Comparison of ENCODE assay signal across 32 mouse cellular contexts in genomic region chr13:34406291-34406690, GRCm38 (mm10).
"Had no signal": no experiment of that assay in that cellular context is flagged by ENCODE, and none has a peak within 500 bp of the region (broad histone marks: within the 10 kb centered on the region; RNA-seq: fewer than 3 reads in every experiment).

No protein-coding gene starts in this region.

- DNase-seq: liver; liver, embryonic 13.5 days; liver, postnatal 0 days; lung, adult 18-20 months; lung, adult 2 months; lung, embryonic 14.5 days; lung, postnatal 10 days; lung, postnatal 14 days; lung, postnatal 36 days; lung, postnatal 4 days; midbrain, embryonic 14.5 days had no signal

- H3K4me1 ChIP-seq: liver, embryonic 12.5 days; liver, embryonic 13.5 days; liver, embryonic 15.5 days; midbrain, embryonic 12.5 days; midbrain, embryonic 13.5 days; midbrain, embryonic 15.5 days; neural tube, embryonic 12.5 days had no signal

- ATAC-seq: liver, embryonic 12.5 days; liver, postnatal 0 days; lung, postnatal 0 days; midbrain, embryonic 13.5 days; midbrain, embryonic 15.5 days; midbrain, embryonic 16.5 days had no signal

- H3K36me3 ChIP-seq: limb, embryonic 10.5 days; limb, embryonic 12.5 days; limb, embryonic 13.5 days; limb, embryonic 15.5 days; liver, embryonic 12.5 days; liver, embryonic 13.5 days; liver, embryonic 15.5 days; lung, embryonic 15.5 days; midbrain, embryonic 10.5 days; midbrain, embryonic 12.5 days; midbrain, embryonic 13.5 days; midbrain, embryonic 15.5 days; neural tube, embryonic 12.5 days had no signal

- H3K4me3 ChIP-seq: left cerebral cortex, adult 2 months; limb, embryonic 10.5 days; limb, embryonic 12.5 days; limb, embryonic 13.5 days; limb, embryonic 15.5 days; liver, embryonic 12.5 days; liver, embryonic 13.5 days; liver, embryonic 15.5 days; lung, embryonic 15.5 days; megakaryocyte, embryonic 14.5 days; midbrain, embryonic 10.5 days; midbrain, embryonic 12.5 days; midbrain, embryonic 13.5 days; midbrain, embryonic 15.5 days; myocyte; neural tube, embryonic 12.5 days had no signal

- H3K9ac ChIP-seq: limb, embryonic 12.5 days; limb, embryonic 13.5 days; limb, embryonic 15.5 days; liver, embryonic 12.5 days; liver, embryonic 13.5 days; liver, embryonic 14.5 days; liver, embryonic 15.5 days; liver, postnatal 0 days; lung, embryonic 14.5 days; lung, embryonic 15.5 days; midbrain, embryonic 12.5 days; midbrain, embryonic 13.5 days; midbrain, embryonic 15.5 days; neural tube, embryonic 12.5 days had no signal

- H3K27me3 ChIP-seq: limb, embryonic 12.5 days; limb, embryonic 13.5 days; limb, embryonic 15.5 days; liver, embryonic 12.5 days; liver, embryonic 15.5 days; lung, embryonic 15.5 days; megakaryocyte, embryonic 14.5 days; midbrain, embryonic 12.5 days; midbrain, embryonic 13.5 days; midbrain, embryonic 15.5 days; neural tube, embryonic 12.5 days had no signal

- H3K4me2 ChIP-seq: limb, embryonic 12.5 days; limb, embryonic 13.5 days; limb, embryonic 15.5 days; liver, embryonic 11.5 days; liver, embryonic 12.5 days; liver, embryonic 13.5 days; liver, embryonic 15.5 days; lung, embryonic 14.5 days; lung, embryonic 15.5 days; midbrain, embryonic 11.5 days; midbrain, embryonic 12.5 days; midbrain, embryonic 13.5 days; midbrain, embryonic 15.5 days; neural tube, embryonic 12.5 days had no signal

- H3K27ac ChIP-seq: left cerebral cortex, adult 2 months; limb, embryonic 10.5 days; limb, embryonic 12.5 days; limb, embryonic 13.5 days; limb, embryonic 15.5 days; liver, embryonic 12.5 days; liver, embryonic 13.5 days; liver, embryonic 14.5 days; liver, embryonic 15.5 days; lung, embryonic 15.5 days; macrophage; midbrain, embryonic 10.5 days; midbrain, embryonic 12.5 days; midbrain, embryonic 13.5 days; midbrain, embryonic 15.5 days; neural tube, embryonic 12.5 days had no signal

- H3K9me3 ChIP-seq: limb, embryonic 10.5 days; limb, embryonic 12.5 days; limb, embryonic 13.5 days; limb, embryonic 15.5 days; liver, embryonic 12.5 days; liver, embryonic 13.5 days; liver, embryonic 15.5 days; lung, embryonic 15.5 days; megakaryocyte, embryonic 14.5 days; midbrain, embryonic 10.5 days; midbrain, embryonic 12.5 days; midbrain, embryonic 13.5 days; midbrain, embryonic 15.5 days; neural tube, embryonic 12.5 days had no signal
